Mouse (Mus musculus) adrenal gland, adult 18-20 months (tissue): ENCODE measurements around the gene Nudt3. TPM values are rescaled to one million over a fixed set of nuclear protein-coding genes. Genes with fewer than 3 reads are reported as not detected.

Experiments
- DNase-seq, 2 experiments: peaks; one replicate each; pipeline ENCODE4 v3.0.0; 2021 to 2022; ENCODE audit warnings: low spot score in 2 of 2
- total RNA-seq, 2 experiments: library from RNA; stranded (reverse); gene quantifications; 1 replicate in 1 of 2; 2 replicates in 1 of 2; pipeline ENCODE4 v1.2.3; 2021

The Nudt3 gene
- total RNA-seq, 2 experiments from 2014 or later: 201 to 202 TPM

GRCm38 (mm10) chr17:27552215-27553201 lies 70.8 kb downstream of the Nudt3 start:
- DNase-seq: no peak

GRCm38 (mm10) chr17:27551393-27551940 lies 71.8 kb downstream of the Nudt3 start:
- DNase-seq: no peak

- DNase-seq: no peak
These were observed 74.1 kb downstream of the Nudt3 start for GRCm38 (mm10) chr17:27549234-27549633.

GRCm38 (mm10) chr17:27547253-27547868 lies 75.9 kb downstream of the Nudt3 start:
- peak; percentile 54 to 64 for DNase-seq

GRCm38 (mm10) chr17:27546574-27547085 lies 76.7 kb downstream of the Nudt3 start:
- DNase-seq: no peak

- no peak for DNase-seq
These were observed 77.3 kb downstream of the Nudt3 start for GRCm38 (mm10) chr17:27545991-27546390.

- DNase-seq: no peak
These were observed 78.7 kb downstream of the Nudt3 start for GRCm38 (mm10) chr17:27544551-27544950.

- no peak for DNase-seq
These were observed 81.3 kb downstream of the Nudt3 start for GRCm38 (mm10) chr17:27541984-27542383.

- DNase-seq: no peak
These were observed 82.0 kb downstream of the Nudt3 start for GRCm38 (mm10) chr17:27541261-27541660.

GRCm38 (mm10) chr17:27534718-27535117 lies 88.6 kb downstream of the Nudt3 start:
- DNase-seq: peak; percentile 94 to 95

GRCm38 (mm10) chr17:27533354-27533753 lies 89.9 kb downstream of the Nudt3 start:
- no peak for DNase-seq

GRCm38 (mm10) chr17:27532095-27532494 lies 91.2 kb downstream of the Nudt3 start:
- DNase-seq: no peak

Other genes starting within 250 kb of the Nudt3 start
- gene Grm4, start 102.1 kb downstream of the Nudt3 start, total RNA-seq: 1 to 10 TPM in 1 of 2 experiments, under 1 TPM in 1; 0.80 to 1.4 TPM
- gene Hmga1, start 67.0 kb downstream of the Nudt3 start, total RNA-seq: 10 to 100 TPM; 16.8 to 29.5 TPM
- 10 to 100 TPM; 20.1 to 21.7 TPM for gene AI413582, start 57.7 kb downstream of the Nudt3 start, total RNA-seq
- gene RPS10-NUDT3, start 11.7 kb upstream of the Nudt3 start, total RNA-seq: not detected
- 100 to 1,000 TPM; 930 to 948 TPM for gene Rps10, start 13.2 kb upstream of the Nudt3 start, total RNA-seq
- gene Pacsin1, start 32.0 kb upstream of the Nudt3 start, total RNA-seq: 1 to 10 TPM; 4.9 TPM
- under 1 TPM in 1 of 2 experiments, not detected in 1; 0.27 TPM for gene Spdef, start 105.5 kb upstream of the Nudt3 start, total RNA-seq
- gene D17Wsu92e, start 197.2 kb upstream of the Nudt3 start, total RNA-seq: 100 to 1,000 TPM; 158 to 188 TPM
- gene Snrpc, start 214.7 kb upstream of the Nudt3 start, total RNA-seq: 10 to 100 TPM; 66.1 to 66.6 TPM
- 10 to 100 TPM; 19.7 to 33.5 TPM for gene Uhrf1bp1, start 232.9 kb upstream of the Nudt3 start, total RNA-seq